Mouse (Mus musculus) liver, embryonic 16.5 days (tissue): ENCODE measurements around the gene Prrc2c. TPM values are rescaled to one million over a fixed set of nuclear protein-coding genes. Genes with fewer than 3 reads are reported as not detected.
A peak's percentile ranks its signal among the peaks of the same experiment; 100 is the strongest.
"Not testable (repeated sequence)": the region's sequence is repeated elsewhere in the genome, so short reads cannot be mapped to it uniquely, and the experiment has no call there.

Source experiments
- ATAC-seq: fragments of 200-750 bp; cut with Nextera tagmentation; 2 replicates; pipeline ENCODE4 v1.8.0; 2017; ENCODE audit warnings: low read depth, mild to moderate bottlenecking, moderate number of reproducible peaks, moderate library complexity
- H3K27ac ChIP-seq: fragments of 300-500 bp; sonication (generic); 2 replicates; pipeline ENCODE4 v1.5.1; 2014; ENCODE audit warnings: mild to moderate bottlenecking, low read length
- H3K27me3 ChIP-seq: fragments of 300-500 bp; sonication (generic); 2 replicates; pipeline ENCODE4 v1.6.1; 2014; ENCODE audit warnings: low read depth, low read length, mixed read lengths; ENCODE audit not compliant: control insufficient read depth, insufficient read depth
- H3K36me3 ChIP-seq: fragments of 300-500 bp; sonication (generic); 2 replicates; pipeline ENCODE4 v1.6.1; 2014; ENCODE audit warnings: mild to moderate bottlenecking; ENCODE audit not compliant: control insufficient read depth, insufficient read depth
- H3K4me1 ChIP-seq: fragments of 300-500 bp; sonication (generic); 2 replicates; pipeline ENCODE4 v1.6.1; 2014; ENCODE audit warnings: low read depth, low read length, mixed read lengths; ENCODE audit not compliant: control insufficient read depth
- H3K4me2 ChIP-seq: fragments of 300-500 bp; sonication (generic); 2 replicates; pipeline ENCODE4 v1.6.1; 2014; ENCODE audit warnings: low read depth, low read length, mixed read lengths
- H3K4me3 ChIP-seq: fragments of 300-500 bp; sonication (generic); 2 replicates; pipeline ENCODE4 v1.5.1; 2014; ENCODE audit warnings: low read depth, mild to moderate bottlenecking, low read length
- H3K9ac ChIP-seq: fragments of 300-500 bp; sonication (generic); 2 replicates; pipeline ENCODE4 v1.6.1; 2014; ENCODE audit warnings: low read depth, low read length
- H3K9me3 ChIP-seq: fragments of 300-500 bp; sonication (generic); replicated peaks from 2 replicates; pipeline ENCODE4 v1.6.1; 2016; ENCODE audit warnings: low read length; ENCODE audit not compliant: control insufficient read depth
- WGBS: fragments of 180-500 bp; shearing (Covaris S2); extraction: QIAGEN DNeasy Blood & Tissue Kit; methylation state at CpG from one replicate; pipeline ENCODE4 v1.1.7; 2014; ENCODE audit not compliant: insufficient replicate concordance; 5-methylcytosine and 5-hydroxymethylcytosine counted together
- polyA plus RNA-seq: library from polyadenylated mRNA; unstranded; fragments of >200 nt; fragmentation: Nextera tagmentation; extraction: Ambion mirVana; gene quantifications from 2 replicates; pipeline ENCODE4 v1.2.1, GENCODE M21; 2015

Gene Prrc2c
- polyA plus RNA-seq: 28.2 and 33.8 TPM in 2 replicates

DNA sequence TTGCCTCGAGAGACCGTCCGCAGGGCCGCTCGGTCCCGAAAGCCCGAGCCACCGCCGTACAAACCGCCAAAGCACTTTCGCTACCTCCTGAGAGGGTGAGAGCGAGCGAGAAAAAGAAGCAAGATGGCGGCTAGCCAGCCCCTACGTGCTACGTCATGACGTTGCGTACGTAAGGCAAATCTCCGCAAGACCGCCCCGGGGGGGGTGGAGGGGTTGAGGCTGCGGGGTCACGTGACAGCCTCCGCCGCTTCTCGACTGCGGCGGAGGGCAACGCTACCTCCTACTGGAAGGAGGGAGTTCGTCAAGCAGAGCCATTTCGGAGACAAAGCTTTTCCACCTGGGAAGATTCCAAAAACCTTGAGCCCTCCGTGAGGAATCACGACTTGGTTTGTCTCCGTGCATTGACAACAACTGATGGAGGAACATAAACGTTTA is at the start of gene Prrc2c:
Gene Prrc2c, minus strand, starts transcription at position 156 of the 435 bp plus-strand sequence.
- Histone ChIP-seq H3K4me1 (peaks cover 16% of the 10 kb centered on the region), H3K36me3 (no peaks in the 10 kb centered on the region), H3K27ac (peak within 1 kb of the TSS; percentile 97), H3K4me3 (peak within 1 kb of the TSS; percentile 96), H3K27me3 (no peaks in the 10 kb centered on the region), H3K9me3 (no peaks in the 10 kb centered on the region), H3K9ac (peak within 1 kb of the TSS; percentile 97), H3K4me2 (peak within 1 kb of the TSS; percentile 85)
- ATAC-seq: peak; percentile 96
- WGBS: under 1% methylated on average over 36 of the region's 36 CpGs

DNA sequence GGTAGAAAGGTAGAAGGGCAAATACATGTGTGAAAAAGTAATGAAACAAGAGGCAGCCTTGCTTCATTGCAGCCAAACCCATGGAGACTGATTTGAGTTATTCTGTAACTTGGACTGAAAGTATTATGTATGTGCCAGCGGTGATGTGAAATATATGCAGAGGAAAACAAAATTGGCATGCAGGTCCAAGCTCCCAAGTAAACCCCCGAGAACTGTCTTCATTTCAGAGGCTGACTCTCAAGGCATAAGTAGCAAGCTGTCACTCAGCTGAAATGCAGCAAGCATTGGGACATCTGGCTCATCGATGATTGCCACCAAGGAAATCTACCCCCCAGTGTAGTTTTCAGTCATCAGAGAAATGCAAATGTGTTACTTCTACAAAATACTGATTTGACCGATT is 44.9 kb upstream of the Prrc2c start:
- Histone ChIP-seq H3K27me3 (no peaks in the 10 kb centered on the region), H3K4me3 (no peak overlapping the region), H3K4me2 (no peak overlapping the region), H3K27ac (no peak overlapping the region), H3K9ac (no peak overlapping the region), H3K36me3 (no peaks in the 10 kb centered on the region), H3K9me3 (no peaks in the 10 kb centered on the region), H3K4me1 (no peaks in the 10 kb centered on the region)
- 68% methylated on average over 4 of the region's 4 CpGs for WGBS
- no peak for ATAC-seq

DNA sequence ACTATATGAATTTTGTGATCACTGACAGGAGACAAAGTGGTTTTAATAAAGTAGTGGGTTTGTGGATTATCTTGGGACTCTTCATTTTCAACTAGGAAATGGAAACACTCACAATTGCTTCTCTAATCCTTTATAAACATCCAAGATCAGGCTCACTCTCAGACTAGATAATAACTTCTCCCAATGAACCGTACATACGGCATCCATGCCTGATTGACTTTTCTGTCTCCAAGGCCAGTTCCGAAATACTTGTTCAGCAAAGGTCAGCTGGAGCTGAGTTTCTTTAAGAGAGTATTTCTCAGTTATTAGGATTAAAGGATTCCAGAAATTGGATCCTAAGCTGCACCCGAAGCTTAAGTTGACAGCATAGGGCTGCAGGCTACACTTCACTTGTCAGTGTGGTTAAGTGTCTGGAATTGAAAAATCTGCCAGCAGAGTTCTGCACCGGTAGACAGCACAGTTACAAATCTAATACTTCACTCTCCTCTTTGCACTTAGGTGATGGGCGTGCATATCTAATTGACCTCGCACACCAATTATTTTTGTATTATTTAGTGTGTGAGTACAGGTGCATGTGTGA is 43.4 kb upstream of the Prrc2c start:
- H3K9ac ChIP-seq: no peak overlapping the region
- H3K27me3 ChIP-seq: no peaks in the 10 kb centered on the region
- no peaks in the 10 kb centered on the region for H3K4me1 ChIP-seq
- no peak for ATAC-seq
- no peak overlapping the region for H3K27ac ChIP-seq
- no peaks in the 10 kb centered on the region for H3K36me3 ChIP-seq
- no peak overlapping the region for H3K4me2 ChIP-seq
- 76% methylated on average over 7 of the region's 7 CpGs for WGBS
- H3K4me3 ChIP-seq: no peak overlapping the region
- no peaks in the 10 kb centered on the region for H3K9me3 ChIP-seq

DNA sequence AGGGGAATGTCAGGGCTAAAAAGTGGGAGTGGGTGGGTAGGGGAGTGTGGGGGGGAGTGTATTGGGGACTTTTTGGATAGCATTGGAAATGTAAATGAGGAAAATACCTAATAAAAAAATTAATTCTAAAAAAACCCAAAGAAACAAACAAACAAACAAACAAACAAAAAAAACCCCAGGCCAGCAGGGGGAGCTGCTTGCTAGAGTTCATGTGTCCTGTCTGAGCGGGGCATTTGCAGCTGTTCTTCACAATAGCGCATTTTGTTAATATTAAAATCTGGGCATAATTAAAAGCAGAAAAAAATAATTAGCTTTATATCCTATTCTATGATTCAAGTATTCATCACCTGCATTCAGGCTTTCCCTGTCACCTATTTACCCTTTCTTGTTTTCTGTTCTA is 40.7 kb upstream of the Prrc2c start:
- not testable (repeated sequence) for H3K9me3 ChIP-seq, H3K9ac ChIP-seq, H3K4me1 ChIP-seq, H3K4me3 ChIP-seq, H3K27ac ChIP-seq, H3K27me3 ChIP-seq, ATAC-seq, H3K4me2 ChIP-seq, H3K36me3 ChIP-seq
- WGBS: 92% methylated on average over 2 of the region's 2 CpGs

DNA sequence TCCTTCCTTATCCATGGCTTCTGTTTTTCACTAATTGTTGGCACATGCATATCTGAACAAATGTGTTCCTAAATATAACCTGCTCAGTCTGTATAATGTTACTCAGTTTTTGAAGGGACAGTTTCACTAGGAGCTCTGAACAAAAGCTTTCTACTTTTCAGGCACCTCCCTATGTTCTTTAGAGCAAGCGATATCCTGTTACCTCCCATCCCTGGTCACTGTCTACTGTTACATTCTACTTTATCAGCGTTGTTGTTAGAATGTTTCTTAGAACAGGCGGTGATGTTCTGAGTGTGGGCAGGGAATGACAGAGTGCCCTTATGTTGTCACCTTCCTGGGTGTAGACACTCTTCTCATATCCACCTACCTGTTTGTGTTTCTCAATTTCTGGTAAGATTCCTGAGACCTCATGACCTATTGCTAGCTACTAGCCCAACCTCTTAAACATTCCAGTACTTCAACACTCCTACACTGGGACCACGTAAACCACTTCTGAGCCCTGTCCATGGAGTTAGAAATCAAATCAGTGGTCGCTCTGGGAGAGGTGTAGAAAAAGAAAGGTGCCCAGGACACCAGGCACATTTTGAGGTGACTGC is 37.7 kb upstream of the Prrc2c start:
- 67% methylated on average over 5 of the region's 5 CpGs for WGBS
- no peak overlapping the region for H3K9ac ChIP-seq
- no peak overlapping the region for H3K27ac ChIP-seq
- H3K4me1 ChIP-seq: no peaks in the 10 kb centered on the region
- no peaks in the 10 kb centered on the region for H3K9me3 ChIP-seq
- no peak for ATAC-seq
- no peak overlapping the region for H3K4me2 ChIP-seq
- no peak overlapping the region for H3K4me3 ChIP-seq
- H3K36me3 ChIP-seq: no peaks in the 10 kb centered on the region
- no peaks in the 10 kb centered on the region for H3K27me3 ChIP-seq

DNA sequence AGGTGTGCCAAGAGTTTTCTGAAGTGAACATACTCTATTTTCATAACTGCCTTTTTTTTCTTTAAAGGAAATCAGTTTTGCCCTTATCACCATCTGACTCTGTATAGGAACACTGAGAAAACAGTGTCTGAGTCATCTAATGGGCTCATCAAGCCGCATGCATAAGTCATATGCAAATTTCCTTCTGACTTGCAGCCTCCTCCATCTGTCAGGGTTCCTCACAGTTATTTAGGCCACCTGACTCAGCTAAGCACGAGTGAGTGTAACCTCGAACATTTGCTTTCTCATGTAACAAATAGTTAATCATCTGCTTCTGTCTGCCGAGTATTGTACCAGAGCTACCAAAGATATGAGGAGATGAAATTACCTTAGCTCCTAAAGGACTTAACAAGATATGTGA is 33.3 kb upstream of the Prrc2c start:
- Histone ChIP-seq H3K27ac (no peak overlapping the region), H3K4me1 (no peaks in the 10 kb centered on the region), H3K4me2 (no peak overlapping the region), H3K9me3 (no peaks in the 10 kb centered on the region), H3K27me3 (no peaks in the 10 kb centered on the region), H3K9ac (no peak overlapping the region), H3K36me3 (no peaks in the 10 kb centered on the region), H3K4me3 (no peak overlapping the region)
- 52% methylated on average over 4 of the region's 4 CpGs for WGBS
- no peak for ATAC-seq

DNA sequence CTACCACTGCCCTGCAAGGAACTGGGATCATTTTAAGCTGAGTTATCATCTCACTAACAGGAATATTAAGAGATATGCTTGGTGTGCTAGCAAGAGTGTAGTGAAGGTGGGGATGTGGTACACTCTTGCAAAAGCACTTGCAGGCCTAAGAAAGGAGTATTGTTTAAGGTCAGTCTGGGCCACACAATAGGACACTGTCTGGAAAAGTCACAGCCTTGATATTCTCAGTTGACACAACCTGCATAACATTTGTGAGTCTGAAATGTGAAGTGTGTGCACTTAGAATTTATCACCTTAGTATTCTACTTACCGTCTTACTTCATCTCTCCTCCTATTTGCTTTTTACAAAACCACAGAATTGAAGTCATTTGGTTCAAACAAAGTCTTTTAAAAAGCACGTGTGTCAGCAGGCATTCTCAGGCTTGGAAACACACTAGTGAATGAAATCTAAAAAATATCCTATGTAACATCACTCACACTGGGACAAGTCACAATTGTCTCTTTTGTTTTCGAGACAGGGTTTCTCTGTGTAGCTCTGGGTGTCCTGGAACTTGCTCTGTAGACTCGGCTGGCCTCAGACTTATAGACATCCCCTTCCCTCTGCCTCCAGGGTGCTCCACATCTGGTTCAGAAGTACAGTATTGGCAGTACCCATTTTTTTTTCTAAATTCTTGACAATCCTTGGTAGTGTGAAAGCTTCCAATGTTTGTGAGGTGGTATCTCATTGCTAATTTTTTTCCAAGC is 31.4 kb upstream of the Prrc2c start:
- WGBS: 57% methylated on average over 4 of the region's 4 CpGs
- Histone ChIP-seq H3K27me3 (no peaks in the 10 kb centered on the region), H3K27ac (no peak overlapping the region), H3K9ac (no peak overlapping the region), H3K4me3 (no peak overlapping the region), H3K36me3 (no peaks in the 10 kb centered on the region), H3K4me1 (no peaks in the 10 kb centered on the region), H3K9me3 (no peaks in the 10 kb centered on the region), H3K4me2 (no peak overlapping the region)
- ATAC-seq: no peak

DNA sequence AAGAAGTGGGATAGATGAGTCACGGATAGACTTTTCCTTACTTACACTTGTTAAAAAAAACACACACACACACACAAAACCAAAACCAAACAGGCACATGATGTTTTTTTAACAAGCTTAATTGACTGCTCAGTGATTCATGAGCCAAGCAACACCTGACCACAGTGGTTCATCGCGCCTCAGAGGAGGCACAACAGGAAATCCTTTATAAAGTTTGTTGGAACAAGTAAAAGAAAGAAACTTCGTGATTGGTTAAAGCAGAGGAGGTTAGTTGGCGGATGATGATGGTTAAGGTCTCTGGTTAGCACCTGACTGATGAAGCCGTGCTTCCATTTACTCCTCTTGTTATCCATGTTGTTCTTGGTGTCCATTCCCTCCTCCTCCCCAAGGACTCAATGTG is 11.7 kb upstream of the Prrc2c start:
- no peak overlapping the region for H3K4me2 ChIP-seq
- H3K4me1 ChIP-seq: no peaks in the 10 kb centered on the region
- no peak overlapping the region for H3K27ac ChIP-seq
- H3K9ac ChIP-seq: no peak overlapping the region
- no peaks in the 10 kb centered on the region for H3K27me3 ChIP-seq
- ATAC-seq: no peak
- no peaks in the 10 kb centered on the region for H3K9me3 ChIP-seq
- H3K36me3 ChIP-seq: no peaks in the 10 kb centered on the region
- H3K4me3 ChIP-seq: no peak overlapping the region
- 57% methylated on average over 6 of the region's 6 CpGs for WGBS

DNA sequence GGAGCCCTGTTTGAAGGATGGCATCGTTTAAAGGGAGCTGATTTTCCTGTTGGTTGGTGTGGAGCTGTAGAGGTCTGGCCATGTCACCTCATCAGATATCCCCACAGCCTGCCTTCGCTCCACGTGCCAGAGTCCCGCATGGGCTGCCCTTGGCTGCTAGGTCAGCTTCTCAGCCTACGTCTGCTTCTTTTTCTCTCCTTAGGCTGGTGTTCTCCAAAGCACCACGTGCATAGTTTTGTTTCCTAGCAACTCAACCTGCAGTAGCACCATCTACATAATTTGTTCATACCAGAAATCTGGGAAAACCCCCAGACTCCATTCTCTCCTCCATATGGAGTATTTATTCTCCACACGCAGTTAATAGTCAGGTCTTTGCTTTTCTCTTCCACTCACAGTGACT is 9.3 kb upstream of the Prrc2c start:
- 65% methylated on average over 7 of the region's 7 CpGs for WGBS
- no peak for ATAC-seq
- no peaks in the 10 kb centered on the region for H3K9me3 ChIP-seq
- no peak overlapping the region for H3K4me3 ChIP-seq
- no peaks in the 10 kb centered on the region for H3K36me3 ChIP-seq
- no peak overlapping the region for H3K4me2 ChIP-seq
- no peak overlapping the region for H3K9ac ChIP-seq
- H3K27me3 ChIP-seq: no peaks in the 10 kb centered on the region
- H3K4me1 ChIP-seq: no peaks in the 10 kb centered on the region
- H3K27ac ChIP-seq: no peak overlapping the region
